Mouse (Mus musculus) ES-E14 (cell line): ENCODE measurements at regions not wholly inside any gene's neighbourhood (a gene's known extent, or its start where the extent isn't known, plus 50 kb on each side); places are given as distances from the start of the nearest gene placed in this dataset.

Experiments
- DNase-seq: peaks from one replicate; pipeline ENCODE4 v3.0.0-alpha.2; 2013; ENCODE audit warnings: low read depth, low spot score
- H3K27ac ChIP-seq: 2 replicates; pipeline ENCODE4 v1.5.1; 2012; ENCODE audit warnings: low read depth, mild to moderate bottlenecking, low read length, moderate library complexity, mixed read lengths; ENCODE audit not compliant: poor library complexity, insufficient read depth, severe bottlenecking
- H3K36me3 ChIP-seq: 2 replicates; pipeline ENCODE4 v1.6.1; 2012; ENCODE audit warnings: mild to moderate bottlenecking, low read length, moderate library complexity, mixed read lengths; ENCODE audit not compliant: control insufficient read depth, poor library complexity, insufficient read depth, severe bottlenecking
- H3K4me1 ChIP-seq, 2 experiments: fragments of 150-350 bp in 1 of 2; sonication (generic) in 1 of 2; 2 replicates each; pipeline ENCODE4 v1.6.1; 2012; ENCODE audit warnings: low read length in 2 of 2, mild to moderate bottlenecking in 1 of 2, mixed read lengths in 1 of 2; ENCODE audit not compliant: control insufficient read depth in 2 of 2, insufficient read depth in 2 of 2, poor library complexity in 1 of 2
- H3K4me3 ChIP-seq, 2 experiments: fragments of 150-350 bp in 1 of 2; sonication (generic) in 1 of 2; 2 replicates each; pipeline ENCODE4 v1.5.1; 2012; ENCODE audit warnings: low read length in 2 of 2, low read depth in 1 of 2, mild to moderate bottlenecking in 1 of 2, mixed read lengths in 1 of 2; ENCODE audit not compliant: insufficient read depth in 1 of 2, poor library complexity in 1 of 2, severe bottlenecking in 1 of 2
- H3K9ac ChIP-seq: 2 replicates; pipeline ENCODE4 v1.6.1; 2012; ENCODE audit warnings: low read depth, mild to moderate bottlenecking, low read length, mixed read lengths; ENCODE audit not compliant: poor library complexity, insufficient read depth, severe bottlenecking
- H3K9me3 ChIP-seq: fragments of 150-350 bp; sonication (generic); 2 replicates; pipeline ENCODE4 v1.6.1; 2012; ENCODE audit warnings: low read depth, mild to moderate bottlenecking, low read length; ENCODE audit not compliant: control insufficient read depth, insufficient read depth
- CHD2 ChIP-seq: IDR thresholded peaks from 2 replicates; pipeline ENCODE4 v1.6.1; 2014; ENCODE audit warnings: mild to moderate bottlenecking, low read depth, low read length, inconsistent platforms
- HCFC1 ChIP-seq: IDR thresholded peaks from 2 replicates; pipeline ENCODE4 v1.6.1; 2012; ENCODE audit warnings: low read length, inconsistent platforms, borderline replicate concordance; ENCODE audit not compliant: insufficient read depth
- MAFK ChIP-seq: IDR thresholded peaks from 2 replicates; pipeline ENCODE4 v1.6.1; 2014; ENCODE audit warnings: mild to moderate bottlenecking, low read depth, low read length, inconsistent platforms; ENCODE audit not compliant: insufficient read depth
- ZC3H11A ChIP-seq: IDR thresholded peaks from 2 replicates; pipeline ENCODE4 v1.6.1; 2012; ENCODE audit warnings: low read depth, mild to moderate bottlenecking, inconsistent platforms, low read length, borderline replicate concordance
- ZNF384 ChIP-seq: IDR thresholded peaks from 2 replicates; pipeline ENCODE4 v1.6.1; 2012; ENCODE audit warnings: low read depth, low read length, inconsistent platforms
- in situ Hi-C, 2 experiments: fragments of 600-800 bp; cut with MboI; formaldehyde crosslinking; loops; one replicate each; pipeline ENCODE4 v1.15.1; 2025; ENCODE audit warnings: low sequenced_read_pairs in 2 of 2, inconsistent platforms in 1 of 2; ENCODE audit not compliant: unreplicated experiment in 2 of 2

DNA sequence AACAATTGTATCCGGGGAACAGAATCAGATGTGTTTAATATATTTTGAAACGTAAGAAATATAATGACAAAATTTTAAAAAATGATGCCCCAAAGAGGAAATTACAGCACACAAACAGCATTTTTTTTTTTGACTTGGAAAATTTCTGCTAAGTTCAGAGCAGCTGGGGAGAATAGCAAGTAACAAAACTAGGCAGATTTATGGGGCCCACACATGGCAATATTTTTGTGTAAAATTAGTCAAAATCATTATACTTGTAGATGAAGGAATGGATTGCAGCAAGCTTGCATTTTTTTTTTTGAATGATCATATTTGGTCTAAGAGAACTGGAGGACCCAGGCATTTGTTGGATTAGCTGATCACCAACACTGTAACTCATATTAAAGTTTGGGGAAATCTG lies 189.4 kb downstream of the Map2k6 start:
- in situ Hi-C loops: no loop called here
- no peak for DNase-seq
- Histone ChIP-seq H3K4me1 (no peaks in the 10 kb centered on the region), H3K9me3 (no peaks in the 10 kb centered on the region), H3K27ac (no peak overlapping the region), H3K36me3 (no peaks in the 10 kb centered on the region), H3K9ac (no peak overlapping the region), H3K4me3 (no peak overlapping the region)
- TF ChIP-seq CHD2 (no peak), MAFK (no peak), HCFC1 (no peak), ZC3H11A (no peak), ZNF384 (no peak)

DNA sequence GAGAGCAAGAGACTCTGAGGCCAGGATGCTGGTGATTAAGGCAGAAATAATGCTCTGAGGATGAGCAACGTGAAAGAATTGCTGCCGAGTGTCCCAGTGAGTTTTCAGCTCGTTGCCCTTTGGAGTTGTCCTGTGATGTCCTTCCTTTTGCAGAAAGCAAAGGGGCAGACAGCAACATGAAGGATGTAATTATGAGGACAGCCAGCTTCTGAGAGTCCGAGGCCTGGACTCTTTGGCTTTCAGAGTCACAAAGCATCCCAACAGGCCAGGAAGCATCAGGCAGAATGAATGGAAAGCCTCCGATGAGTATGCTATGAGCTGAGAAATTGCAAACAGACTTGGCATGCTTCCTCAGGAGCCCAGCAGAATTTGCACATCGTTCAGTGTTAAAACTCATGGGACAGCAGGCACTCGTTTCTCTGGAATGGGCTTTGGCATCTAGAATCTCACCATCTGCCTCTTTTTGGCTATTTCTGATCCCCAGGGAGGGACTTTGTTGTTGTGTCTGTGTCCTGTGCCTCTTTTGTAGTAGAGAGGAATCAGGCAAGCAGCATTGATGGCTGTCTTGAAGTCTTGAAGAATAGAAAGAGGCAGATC lies 196.4 kb downstream of the Map2k6 start:
- H3K36me3 ChIP-seq: no peaks in the 10 kb centered on the region
- H3K4me1 ChIP-seq: no peaks in the 10 kb centered on the region
- no peaks in the 10 kb centered on the region for H3K9me3 ChIP-seq
- TF ChIP-seq HCFC1: no peak
- no peak for TF ChIP-seq ZNF384
- TF ChIP-seq ZC3H11A: no peak
- no peak overlapping the region for H3K9ac ChIP-seq
- no peak overlapping the region for H3K27ac ChIP-seq
- no peak for DNase-seq
- in situ Hi-C loops: no loop called here
- H3K4me3 ChIP-seq: no peak overlapping the region

DNA sequence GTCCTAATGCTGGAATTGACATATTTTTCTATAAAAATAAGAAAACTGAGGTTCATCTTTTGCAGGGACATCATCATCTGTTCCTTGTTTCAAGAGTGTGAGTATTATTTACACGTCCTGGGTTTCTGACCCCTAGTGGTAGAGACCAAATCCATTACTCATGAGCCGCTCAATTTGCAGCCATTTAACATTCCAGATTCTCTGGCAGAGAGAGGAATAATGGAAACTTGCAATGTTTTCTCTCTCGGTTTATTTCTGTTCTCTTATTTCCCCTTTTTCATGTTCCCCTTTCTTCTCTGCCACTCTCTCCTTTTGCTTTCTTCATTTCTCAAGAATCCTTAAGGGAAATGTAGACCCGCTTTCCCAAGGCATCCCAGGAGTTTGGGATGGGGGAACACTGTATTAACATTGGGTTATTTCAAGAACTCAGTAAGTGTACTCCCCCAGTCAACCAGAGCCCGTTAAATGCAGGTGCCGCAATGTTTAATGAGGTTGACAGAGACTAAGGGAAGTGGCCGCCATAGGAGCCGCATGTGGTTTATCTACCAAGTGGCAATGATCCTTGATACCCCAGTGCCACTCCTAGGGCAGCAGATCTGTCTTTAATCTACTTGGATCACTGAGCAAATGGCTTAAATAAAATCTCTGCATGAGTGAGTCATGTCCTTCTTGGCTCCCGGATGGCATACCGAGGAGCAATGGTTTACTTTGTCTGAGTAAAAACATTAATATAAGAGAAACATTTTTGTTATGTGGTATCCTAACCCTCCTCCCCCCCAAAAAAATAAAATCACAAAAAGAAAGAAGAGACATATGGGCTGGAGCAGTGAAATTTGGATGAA lies 206.3 kb downstream of the Map2k6 start:
- H3K9ac ChIP-seq: no peak overlapping the region
- DNase-seq: peak; percentile 7
- H3K36me3 ChIP-seq: no peaks in the 10 kb centered on the region
- no peak overlapping the region for H3K4me3 ChIP-seq
- TF ChIP-seq HCFC1: no peak
- TF ChIP-seq ZNF384: no peak
- no peak for TF ChIP-seq MAFK
- no peak for TF ChIP-seq CHD2
- TF ChIP-seq ZC3H11A: no peak
- no peaks in the 10 kb centered on the region for H3K4me1 ChIP-seq
- in situ Hi-C loops: no loop called here
- no peaks in the 10 kb centered on the region for H3K9me3 ChIP-seq
- H3K27ac ChIP-seq: no peak overlapping the region

DNA sequence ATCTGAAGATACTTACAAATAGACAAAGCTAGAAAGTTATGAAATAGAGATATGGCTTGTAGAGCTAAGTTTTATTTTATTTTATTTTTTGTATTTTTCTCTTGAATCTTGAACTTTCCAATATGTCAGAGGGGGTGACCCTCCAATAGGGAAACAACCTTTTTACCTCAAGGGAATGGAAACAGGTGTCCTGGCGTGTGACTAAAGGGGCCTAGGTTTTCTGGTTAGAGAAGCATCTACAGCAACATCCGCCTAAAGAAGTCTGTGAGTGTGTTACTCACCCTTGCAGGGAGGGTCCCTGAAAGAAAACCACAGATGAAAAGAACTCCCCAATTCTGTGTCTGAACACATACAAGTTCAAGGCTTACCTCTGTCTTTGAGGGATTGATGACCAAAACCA lies 210.4 kb downstream of the Map2k6 start:
- H3K9ac ChIP-seq: no peak overlapping the region
- H3K9me3 ChIP-seq: no peaks in the 10 kb centered on the region
- TF ChIP-seq CHD2 (no peak), MAFK (no peak), HCFC1 (no peak)
- in situ Hi-C loops: no loop called here
- no peak overlapping the region for H3K4me3 ChIP-seq
- H3K4me1 ChIP-seq: no peaks in the 10 kb centered on the region
- DNase-seq: no peak
- no peak overlapping the region for H3K27ac ChIP-seq
- H3K36me3 ChIP-seq: no peaks in the 10 kb centered on the region

DNA sequence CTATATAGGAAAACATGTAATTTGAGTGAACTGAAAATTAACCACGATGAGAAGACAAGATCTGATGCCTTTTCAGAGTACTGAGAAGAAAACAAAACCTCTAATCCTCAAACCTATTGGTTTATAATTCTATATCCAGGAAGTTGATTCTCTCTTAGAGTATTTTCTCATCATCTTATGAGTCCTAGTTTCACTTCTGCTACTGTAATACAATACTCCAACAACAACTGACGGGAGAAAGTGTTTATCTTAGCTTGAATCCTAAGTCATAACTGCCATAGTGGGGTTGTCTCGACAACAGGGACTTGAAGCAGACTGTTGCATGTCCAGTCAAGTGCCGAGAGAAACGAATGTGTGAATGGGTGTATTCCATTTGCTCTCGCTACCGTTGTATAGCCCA lies 211.9 kb downstream of the Map2k6 start:
- Histone ChIP-seq H3K9me3 (no peaks in the 10 kb centered on the region), H3K4me3 (no peak overlapping the region), H3K27ac (no peak overlapping the region), H3K9ac (no peak overlapping the region), H3K4me1 (no peaks in the 10 kb centered on the region), H3K36me3 (no peaks in the 10 kb centered on the region)
- no peak for TF ChIP-seq MAFK
- TF ChIP-seq HCFC1: no peak
- in situ Hi-C loops: no loop called here
- DNase-seq: no peak
